Mouse (Mus musculus) midbrain, embryonic 14.5 days (tissue): ENCODE measurements around the gene Bcl2l11. TPM values are rescaled to one million over a fixed set of nuclear protein-coding genes. Genes with fewer than 3 reads are reported as not detected.

ENCODE experiments used
- ATAC-seq: fragments of 200-750 bp; cut with Nextera tagmentation; 2 replicates; pipeline ENCODE4 v1.8.0; 2017; ENCODE audit warnings: moderate number of reproducible peaks, moderate library complexity; ENCODE audit not compliant: low FRiP score, low TSS enrichment
- DNase-seq: peaks from one replicate; pipeline ENCODE4 v3.0.0-alpha.2; 2015
- H3K27ac ChIP-seq: fragments of 300-500 bp; sonication (generic); replicated peaks from 2 replicates; pipeline ENCODE4 v1.5.1; 2014; ENCODE audit warnings: mild to moderate bottlenecking, low read depth, low read length, moderate library complexity
- H3K27me3 ChIP-seq: fragments of 300-500 bp; sonication (generic); 2 replicates; pipeline ENCODE4 v1.6.1; 2014; ENCODE audit warnings: low read length, control low read depth, mixed read lengths; ENCODE audit not compliant: control insufficient read depth, insufficient read depth
- H3K36me3 ChIP-seq: fragments of 300-500 bp; sonication (generic); 2 replicates; pipeline ENCODE4 v1.6.1; 2014; ENCODE audit warnings: low read length, control low read depth; ENCODE audit not compliant: control insufficient read depth, insufficient read depth
- H3K4me1 ChIP-seq: fragments of 300-500 bp; sonication (generic); 2 replicates; pipeline ENCODE4 v1.6.1; 2014; ENCODE audit warnings: mild to moderate bottlenecking, antibody characterized with exemption, low read length, control low read depth; ENCODE audit not compliant: control insufficient read depth, insufficient read depth
- H3K4me2 ChIP-seq: fragments of 300-500 bp; sonication (generic); 2 replicates; pipeline ENCODE4 v1.6.1; 2014; ENCODE audit warnings: mild to moderate bottlenecking, low read length, moderate library complexity
- H3K4me3 ChIP-seq: fragments of 300-500 bp; sonication (generic); replicated peaks from 2 replicates; pipeline ENCODE4 v1.5.1; 2014; ENCODE audit warnings: low read depth, low read length
- H3K9ac ChIP-seq: fragments of 300-500 bp; sonication (generic); replicated peaks from 2 replicates; pipeline ENCODE4 v1.6.1; 2014; ENCODE audit warnings: mild to moderate bottlenecking, low read length, moderate library complexity
- H3K9me3 ChIP-seq: fragments of 300-500 bp; sonication (generic); 2 replicates; pipeline ENCODE4 v1.6.1; 2016; ENCODE audit warnings: low read length, control low read depth, mixed read lengths; ENCODE audit not compliant: control insufficient read depth
- WGBS: fragments of 180-500 bp; shearing (Covaris S2); extraction: QIAGEN DNeasy Blood & Tissue Kit; methylation state at CpG from one replicate; pipeline ENCODE4 v1.1.7; 2014; 5-methylcytosine and 5-hydroxymethylcytosine counted together
- polyA plus RNA-seq: library from polyadenylated mRNA; unstranded; fragments of >200 nt; fragmentation: Nextera tagmentation; extraction: Ambion mirVana; gene quantifications from 2 replicates; pipeline ENCODE4 v1.2.1, GENCODE M21; 2014

The Bcl2l11 gene
- polyA plus RNA-seq, 1 experiment from 2014 or later, result 13.3 TPM

GRCm38 (mm10) chr2:128211022-128211880 is 85.4 kb downstream of the Bcl2l11 start:
- Histone ChIP-seq H3K4me3 (no peak overlapping the region), H3K27me3 (no peaks in the 10 kb centered on the region), H3K27ac (peak overlapping the region; percentile 26; the same call in 1 of the 2 replicates), H3K36me3 (no peaks in the 10 kb centered on the region), H3K9ac (no peak overlapping the region; the same call in 1 of the 2 replicates), H3K4me2 (peak overlapping the region; percentile 37), H3K9me3 (no peaks in the 10 kb centered on the region), H3K4me1 (peaks cover 20% of the 10 kb centered on the region)
- ATAC-seq (no peak), DNase-seq (peak; percentile 57)
- WGBS, result 9% methylated on average over 19 of the region's 19 CpGs

DNA sequence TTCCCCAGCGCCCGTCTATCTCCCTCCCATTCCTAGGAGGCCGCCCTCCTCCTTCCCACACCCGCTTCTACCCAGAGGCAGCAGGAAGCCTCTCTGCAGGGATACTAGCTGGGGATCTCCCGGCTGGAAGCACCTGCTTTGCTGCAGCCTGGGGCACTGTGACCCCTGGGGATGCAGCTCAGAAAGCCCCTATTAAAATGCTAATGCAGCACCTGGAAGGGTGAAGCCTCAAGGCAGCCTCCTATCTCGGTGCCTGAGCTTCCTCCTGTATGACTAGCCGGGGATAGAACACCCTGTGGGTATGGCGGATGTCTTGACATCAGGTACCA is 86.0 kb downstream of the Bcl2l11 start:
- Histone ChIP-seq H3K27ac (peak overlapping the region; percentile 26; the same call in 1 of the 2 replicates), H3K4me1 (peaks cover 20% of the 10 kb centered on the region), H3K36me3 (no peaks in the 10 kb centered on the region), H3K9ac (no peak overlapping the region; the same call in 1 of the 2 replicates), H3K9me3 (no peaks in the 10 kb centered on the region), H3K4me2 (peak overlapping the region; percentile 37; the same call in 1 of the 2 replicates), H3K4me3 (no peak overlapping the region), H3K27me3 (no peaks in the 10 kb centered on the region)
- ATAC-seq, result no peak
- WGBS, result 17% methylated on average over 8 of the region's 8 CpGs
- peak; percentile 49 for DNase-seq
